Mouse (Mus musculus) T-cell, adult 2 months (primary cell): ENCODE data around the gene Glcci1.

Source experiments
- DNase-seq: peaks from one replicate; pipeline ENCODE4 v3.0.0; 2022; ENCODE audit warnings: low spot score

Glcci1 gene

GRCm38 (mm10) chr6:8509551-8509950 lies at the start of gene Glcci1:
Glcci1 (plus strand) TSS chr6:8509600.
- no peak for DNase-seq

GRCm38 (mm10) chr6:8462447-8462846 lies 47.0 kb upstream of the Glcci1 start:
- DNase-seq: no peak

- no peak for DNase-seq
These were observed 44.0 kb upstream of the Glcci1 start for GRCm38 (mm10) chr6:8465388-8465787.

- DNase-seq: no peak
These were observed 43.4 kb upstream of the Glcci1 start for GRCm38 (mm10) chr6:8465985-8466384.

- DNase-seq: no peak
These were observed 41.6 kb upstream of the Glcci1 start for GRCm38 (mm10) chr6:8467667-8468337.

- no peak for DNase-seq
These were observed 39.5 kb upstream of the Glcci1 start for GRCm38 (mm10) chr6:8469918-8470317.

GRCm38 (mm10) chr6:8472125-8472524 lies 37.3 kb upstream of the Glcci1 start:
- no peak for DNase-seq

GRCm38 (mm10) chr6:8472915-8473314 lies 36.5 kb upstream of the Glcci1 start:
- no peak for DNase-seq

- DNase-seq: no peak
These were observed 35.9 kb upstream of the Glcci1 start for GRCm38 (mm10) chr6:8473498-8473897.

GRCm38 (mm10) chr6:8474316-8474715 lies 35.1 kb upstream of the Glcci1 start:
- DNase-seq: no peak

- no peak for DNase-seq
These were observed 34.6 kb upstream of the Glcci1 start for GRCm38 (mm10) chr6:8474820-8475219.

GRCm38 (mm10) chr6:8479176-8479575 lies 30.2 kb upstream of the Glcci1 start:
- DNase-seq: no peak

GRCm38 (mm10) chr6:8484437-8485275 lies 24.7 kb upstream of the Glcci1 start:
- no peak for DNase-seq

- DNase-seq: peak; percentile 86
These were observed 23.8 kb upstream of the Glcci1 start for GRCm38 (mm10) chr6:8485414-8486175.

GRCm38 (mm10) chr6:8486391-8487043 lies 22.9 kb upstream of the Glcci1 start:
- DNase-seq: no peak

- DNase-seq: no peak
These were observed 22.2 kb upstream of the Glcci1 start for GRCm38 (mm10) chr6:8487044-8487853.

- no peak for DNase-seq
These were observed 21.2 kb upstream of the Glcci1 start for GRCm38 (mm10) chr6:8488249-8488648.

GRCm38 (mm10) chr6:8489266-8489665 lies 20.1 kb upstream of the Glcci1 start:
- DNase-seq: no peak

GRCm38 (mm10) chr6:8489938-8490585 lies 19.3 kb upstream of the Glcci1 start:
- DNase-seq: no peak

GRCm38 (mm10) chr6:8492248-8492647 lies 17.2 kb upstream of the Glcci1 start:
- DNase-seq: no peak
